Mouse (Mus musculus) left cerebral cortex, postnatal 25 days (tissue): ENCODE data around the gene A730015C16Rik. TPM values are rescaled to one million over a fixed set of nuclear protein-coding genes. Genes with fewer than 3 reads are reported as not detected.

Experiments
- DNase-seq, 2 experiments: peaks; one replicate each; pipeline ENCODE4 v3.0.0; 2022; ENCODE audit warnings: low spot score in 2 of 2, mixed read lengths in 1 of 2
- intact Hi-C: fragments of 180-260 bp; cut with DNase I; formaldehyde crosslinking; loops from one replicate; pipeline ENCODE4 v1.15.1; 2025
- total RNA-seq, 2 experiments: library from RNA; stranded (reverse); gene quantifications; 2 replicates each; pipeline ENCODE4 v1.2.3; 2021

The A730015C16Rik gene
- not detected for total RNA-seq

GRCm38 (mm10) chr4:108848505-108848848 is at the start of gene A730015C16Rik:
A730015C16Rik (minus strand) TSS chr4:108848619.
- intact Hi-C loops: no loop called here

GRCm38 (mm10) chr4:108890876-108891275 is 42.5 kb upstream of the A730015C16Rik start:
- peak in 1 of 2 experiments; percentile 71 for DNase-seq
- intact Hi-C loops: no loop called here

More at GRCm38 (mm10) chr4:108848505-108848848, at the start of gene A730015C16Rik:
- no peak for DNase-seq

- DNase-seq: no peak
- intact Hi-C loops: no loop called here
Observed at GRCm38 (mm10) chr4:108887456-108887855, 39.0 kb upstream of the A730015C16Rik start.

- no peak for DNase-seq
- intact Hi-C loops: no loop called here
Observed at GRCm38 (mm10) chr4:108883815-108884214, 35.4 kb upstream of the A730015C16Rik start.

- intact Hi-C loops: no loop called here
- peak; percentile 44 to 51 for DNase-seq
Observed at GRCm38 (mm10) chr4:108878963-108879822, 30.8 kb upstream of the A730015C16Rik start, which contains the start of gene Rab3b. Rab3b (plus strand) TSS chr4:108879063.

- intact Hi-C loops: no loop called here
- DNase-seq: no peak
Observed at GRCm38 (mm10) chr4:108877901-108878300, 29.5 kb upstream of the A730015C16Rik start.

GRCm38 (mm10) chr4:108873746-108874145 is 25.3 kb upstream of the A730015C16Rik start:
- no peak for DNase-seq
- intact Hi-C loops: loop anchor here (5.0 kb wide), 1 partner anchor 294 kb away; no protein-coding TSS in a partner anchor

GRCm38 (mm10) chr4:108869730-108870374 is 21.4 kb upstream of the A730015C16Rik start:
- intact Hi-C loops: loop anchor here (1.0 to 5.0 kb wide), 2 partner anchors 106 to 297 kb away; no protein-coding TSS in a partner anchor
- DNase-seq: peak; percentile 93 to 96

GRCm38 (mm10) chr4:108866806-108867205 is 18.4 kb upstream of the A730015C16Rik start:
- intact Hi-C loops: no loop called here
- DNase-seq: no peak

- intact Hi-C loops: no loop called here
Observed at GRCm38 (mm10) chr4:108847715-108848504, 509 bp downstream of the A730015C16Rik start, which contains the start of gene Kti12. Kti12 (plus strand) TSS chr4:108847785.

GRCm38 (mm10) chr4:108845824-108846569 is 2.4 kb downstream of the A730015C16Rik start:
- intact Hi-C loops: no loop called here
- DNase-seq: no peak

More at GRCm38 (mm10) chr4:108847715-108848504, 509 bp downstream of the A730015C16Rik start, which contains the start of gene Kti12:
- DNase-seq: peak; percentile 87 to 93

GRCm38 (mm10) chr4:108843336-108843735 is 5.1 kb downstream of the A730015C16Rik start:
- intact Hi-C loops: no loop called here
- DNase-seq: no peak

GRCm38 (mm10) chr4:108841920-108842578 is 6.4 kb downstream of the A730015C16Rik start:
- intact Hi-C loops: no loop called here
- DNase-seq: no peak

- intact Hi-C loops: no loop called here
- DNase-seq: peak; percentile 42 to 79
Observed at GRCm38 (mm10) chr4:108838031-108838430, 10.4 kb downstream of the A730015C16Rik start.

GRCm38 (mm10) chr4:108835496-108835895 is 12.9 kb downstream of the A730015C16Rik start:
- intact Hi-C loops: no loop called here
- no peak for DNase-seq

- no peak for DNase-seq
- intact Hi-C loops: no loop called here
Observed at GRCm38 (mm10) chr4:108834971-108835311, 13.5 kb downstream of the A730015C16Rik start.

- intact Hi-C loops: no loop called here
- peak; percentile 86 to 93 for DNase-seq
Observed at GRCm38 (mm10) chr4:108834115-108834970, 14.1 kb downstream of the A730015C16Rik start, which contains the start of gene Txndc12. Txndc12 (plus strand) TSS chr4:108834601.

GRCm38 (mm10) chr4:108833828-108834114 is 14.6 kb downstream of the A730015C16Rik start:
- intact Hi-C loops: loop anchor here (2.0 kb wide), 1 partner anchor 53 kb away; the partner anchor contains the start of gene Zfyve9
- DNase-seq: no peak
